Mouse (Mus musculus): Measurements from ENCODE around the gene Setd5.

DNA sequence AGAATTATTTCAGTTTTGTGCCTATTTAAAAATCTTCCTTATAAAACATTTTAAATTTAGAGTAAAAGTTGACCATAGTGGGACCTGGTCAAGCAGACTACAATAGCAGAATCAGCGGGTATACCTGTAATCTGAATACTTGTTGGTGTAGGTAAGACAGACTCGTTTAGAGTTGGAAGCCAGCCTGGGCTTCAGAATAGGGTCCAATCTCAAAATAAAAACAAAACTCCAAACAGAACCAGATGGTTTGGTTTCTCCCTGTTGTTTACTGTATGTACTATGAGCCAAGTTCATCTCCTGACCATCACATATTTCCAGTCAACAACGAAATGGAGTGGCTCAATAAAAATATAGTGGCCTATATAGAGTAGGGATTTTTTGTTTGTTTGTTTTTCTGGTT is 16.0 kb downstream of the Setd5 start:
- TF ChIP-seq CTCF (IDR thresholded peaks at IDR 0.05; ENCODE audit: borderline replicate concordance, insufficient read depth, low read length), result no peak
- no peak for TF ChIP-seq POLR2A (IDR thresholded peaks at IDR 0.05; ENCODE audit: low read depth, low read length)
